Mouse (Mus musculus) ES-Bruce4 (cell line): ENCODE measurements around the gene Il4ra.

ENCODE experiments used
- CTCF ChIP-seq: IDR thresholded peaks from one replicate; pipeline ENCODE4 v1.8.1; 2011; ENCODE audit warnings: low read depth, low read length
- POLR2A ChIP-seq: IDR thresholded peaks from one replicate; pipeline ENCODE4 v1.8.1; 2011; ENCODE audit warnings: low read length; ENCODE audit not compliant: insufficient read depth

DNA sequence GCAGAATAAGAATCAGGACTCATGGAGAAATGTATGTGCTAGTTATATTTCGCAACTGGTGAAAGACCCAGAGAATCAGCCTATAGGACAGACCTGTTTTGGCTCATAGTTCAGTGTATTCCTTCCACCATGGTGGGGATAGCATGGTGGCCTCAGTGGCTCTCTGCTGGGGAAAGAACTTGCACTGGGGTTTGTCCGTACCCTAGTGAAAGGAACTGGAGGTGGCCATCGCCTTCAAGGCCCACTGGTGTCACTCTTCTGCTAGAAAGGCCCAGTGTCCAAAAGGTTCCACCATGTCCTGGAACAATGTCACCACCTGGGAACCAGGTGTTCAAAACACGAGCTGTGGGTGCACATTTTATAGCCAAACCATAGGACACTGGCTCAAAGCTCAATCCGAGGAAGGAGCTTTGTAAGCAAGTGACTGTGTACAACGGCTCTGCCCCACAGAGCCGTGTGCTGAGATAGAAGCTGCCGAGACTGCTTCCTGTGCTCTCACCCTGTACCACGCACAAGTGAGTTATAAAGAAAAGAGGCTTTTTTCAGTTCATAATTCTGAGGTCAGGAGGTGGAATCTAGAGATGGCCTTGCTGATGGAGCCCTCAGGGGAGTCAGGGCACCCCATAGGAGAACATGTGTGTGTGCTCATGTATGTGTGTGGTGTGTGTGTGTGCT lies 27.8 kb downstream of the Il4ra start:
- TF ChIP-seq POLR2A (no peak), CTCF (no peak)
